Mouse (Mus musculus): ENCODE results near the gene Ovol3. TPM values are rescaled to one million over a fixed set of nuclear protein-coding genes. Genes with fewer than 3 reads are reported as not detected.

Ovol3 gene
- total RNA-seq, 2 experiments from 2014 or later, result 0.33 TPM; not detected in 1

DNA sequence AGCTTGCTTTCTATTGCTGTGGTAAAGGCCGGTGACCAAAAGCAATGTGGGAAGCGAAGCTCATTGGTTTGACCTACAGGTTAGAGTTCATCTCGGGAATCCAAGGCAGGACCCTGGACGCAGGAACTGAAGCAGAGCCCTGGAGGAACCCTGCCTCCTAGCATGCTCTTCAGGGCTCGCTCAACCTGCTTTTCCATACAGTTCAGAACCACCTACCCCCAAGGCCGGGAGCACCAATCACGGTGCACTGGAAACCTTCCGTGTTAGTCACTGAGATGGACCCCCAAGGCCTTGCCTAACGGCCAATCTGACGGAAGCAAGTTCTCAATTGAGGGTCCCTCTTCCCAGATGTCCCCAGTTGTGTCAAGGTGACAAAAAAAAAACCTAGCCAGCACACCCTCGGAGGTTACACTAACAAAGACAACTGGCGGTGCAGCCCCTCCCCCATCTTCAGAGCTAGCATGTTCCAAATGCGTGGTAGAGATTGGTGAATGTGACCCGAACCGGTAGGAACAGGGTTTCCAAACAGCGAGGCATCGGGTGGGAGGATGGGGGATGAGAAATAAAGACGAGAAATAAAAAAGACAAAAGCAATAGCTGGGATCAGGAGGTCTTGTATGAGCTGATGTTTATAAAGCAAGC lies 35.9 kb downstream of the Ovol3 start:
- DNase-seq, result no peak
- intact Hi-C loops (cut with DNase I; ENCODE audit: low total_unique reads), result loop anchor here (10.0 kb wide), 1 partner anchor 185 kb away; no protein-coding TSS in a partner anchor

- intact Hi-C loops (cut with DNase I; ENCODE audit: low total_unique reads), result no loop called here
- peak; percentile 53 for DNase-seq
Observed at GRCm38 (mm10) chr7:30198481-30198971, 37.0 kb downstream of the Ovol3 start, which contains the start of gene Capns1. Capns1 (minus strand) TSS chr7:30198811.

GRCm38 (mm10) chr7:30197592-30198129 lies 37.9 kb downstream of the Ovol3 start:
- no peak for DNase-seq
- intact Hi-C loops (cut with DNase I; ENCODE audit: low total_unique reads), result no loop called here

GRCm38 (mm10) chr7:30196171-30196570 lies 39.4 kb downstream of the Ovol3 start:
- intact Hi-C loops (cut with DNase I; ENCODE audit: low total_unique reads), result no loop called here
- no peak for DNase-seq

DNA sequence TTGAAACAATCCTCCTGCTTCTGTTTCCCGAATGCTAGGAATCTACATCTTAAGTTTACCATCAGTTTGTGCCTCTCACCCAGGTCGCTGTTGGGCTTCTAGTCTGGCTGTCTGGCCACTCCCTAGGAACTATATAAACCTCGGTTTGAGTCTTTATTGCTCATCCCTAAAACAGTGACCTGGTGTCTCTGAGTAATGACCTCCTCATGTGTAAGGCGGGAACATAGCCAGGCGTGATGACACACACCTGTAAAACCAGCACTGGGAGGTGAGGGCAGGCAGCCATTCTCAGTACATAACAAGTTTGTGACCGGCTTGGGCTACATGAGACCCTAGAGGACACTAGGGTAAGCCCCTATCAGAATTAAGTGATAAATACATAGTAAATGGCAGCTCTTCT lies 40.1 kb downstream of the Ovol3 start:
- intact Hi-C loops (cut with DNase I; ENCODE audit: low total_unique reads), result no loop called here
- no peak for DNase-seq

DNA sequence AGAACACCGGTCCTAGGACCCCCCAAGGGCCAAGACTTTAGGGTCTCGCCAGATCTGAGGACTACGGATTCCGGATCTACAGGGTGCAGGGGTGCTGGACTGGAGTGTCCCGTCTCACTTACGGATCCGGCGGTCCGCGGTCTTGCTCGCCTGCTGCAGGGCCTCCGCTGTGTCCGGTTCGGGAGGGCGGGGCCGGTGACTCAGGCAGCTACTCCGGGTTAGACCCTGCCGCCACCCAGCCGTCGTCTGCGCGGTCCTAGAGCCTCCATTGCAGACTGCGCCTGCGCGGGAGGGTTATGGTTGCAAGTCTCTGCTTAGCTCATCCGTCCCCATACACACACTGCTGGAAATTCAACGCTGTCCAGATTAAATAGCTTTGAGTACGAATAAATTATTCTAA lies 40.6 kb downstream of the Ovol3 start:
- intact Hi-C loops (cut with DNase I; ENCODE audit: low total_unique reads), result no loop called here
- DNase-seq, result peak; percentile 99

DNA sequence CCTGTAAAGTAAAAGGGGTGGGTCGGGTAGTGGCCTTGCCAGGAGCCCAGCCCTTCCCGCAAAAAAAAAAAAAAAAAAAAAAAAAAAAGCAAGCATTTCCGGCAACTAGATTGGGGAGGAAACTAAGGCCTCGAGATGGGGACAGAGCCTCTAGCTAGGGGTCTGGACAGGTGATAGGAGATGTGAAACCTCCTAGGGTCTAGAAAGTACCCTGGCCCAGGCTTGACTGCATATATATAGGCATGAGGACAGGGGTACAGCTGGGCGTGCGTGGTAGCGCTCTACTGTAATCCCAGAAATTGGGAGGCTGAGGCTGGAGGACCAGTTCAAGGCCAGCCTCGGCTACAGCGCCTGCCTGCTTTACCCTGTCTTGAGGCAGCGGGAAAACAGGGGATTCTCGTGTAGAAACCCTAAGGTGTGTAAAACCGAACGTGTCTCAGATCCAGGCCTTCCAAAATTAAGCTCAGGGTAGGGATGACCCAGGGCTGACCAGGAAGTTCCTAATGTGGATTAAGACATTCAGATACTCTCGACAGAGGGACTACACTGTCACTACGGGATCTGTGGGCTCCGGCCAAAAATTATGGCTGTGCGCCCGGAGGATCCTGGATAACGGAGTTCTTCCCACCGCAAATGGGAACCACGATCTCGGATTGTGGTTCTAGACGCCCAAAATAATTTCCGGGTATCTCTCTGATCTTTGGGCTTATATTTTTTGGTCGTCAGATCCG lies 41.3 kb downstream of the Ovol3 start:
- peak; percentile 62 for DNase-seq
- intact Hi-C loops (cut with DNase I; ENCODE audit: low total_unique reads), result no loop called here

- peak; percentile 78 for DNase-seq
- intact Hi-C loops (cut with DNase I; ENCODE audit: low total_unique reads), result no loop called here
Observed at GRCm38 (mm10) chr7:30193581-30194100, 41.9 kb downstream of the Ovol3 start.

- DNase-seq, result peak; percentile 40
- intact Hi-C loops (cut with DNase I; ENCODE audit: low total_unique reads), result no loop called here
Observed at GRCm38 (mm10) chr7:30193013-30193412, 42.5 kb downstream of the Ovol3 start.

DNA sequence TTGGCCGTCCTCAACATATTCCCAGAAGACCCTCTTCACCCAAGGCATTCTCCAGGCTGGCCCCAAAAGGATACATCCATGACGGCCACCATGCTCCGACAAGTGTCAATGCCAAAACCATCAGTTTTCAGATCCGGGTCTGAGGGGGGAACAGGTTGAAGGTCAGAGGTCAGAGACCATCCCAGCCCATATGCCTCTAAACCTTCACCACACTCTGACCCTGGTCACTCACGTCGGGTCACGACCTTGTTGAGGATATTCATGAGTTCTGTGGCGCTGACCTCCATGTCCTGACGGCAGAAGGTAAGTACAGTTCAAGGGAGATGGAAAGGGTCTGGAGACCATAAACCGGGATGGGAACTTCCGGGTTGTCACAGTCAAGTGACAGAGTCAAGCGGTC lies 43.4 kb downstream of the Ovol3 start:
- intact Hi-C loops (cut with DNase I; ENCODE audit: low total_unique reads), result no loop called here
- no peak for DNase-seq

GRCm38 (mm10) chr7:30189116-30189491 lies 46.4 kb downstream of the Ovol3 start:
- intact Hi-C loops (cut with DNase I; ENCODE audit: low total_unique reads), result no loop called here
- no peak for DNase-seq

GRCm38 (mm10) chr7:30188344-30189115 lies 47.0 kb downstream of the Ovol3 start:
- intact Hi-C loops (cut with DNase I; ENCODE audit: low total_unique reads), result no loop called here
- DNase-seq, result no peak

GRCm38 (mm10) chr7:30184641-30185348 lies 50.7 kb downstream of the Ovol3 start:
- DNase-seq, result no peak
- intact Hi-C loops (cut with DNase I; ENCODE audit: low total_unique reads), result no loop called here

DNA sequence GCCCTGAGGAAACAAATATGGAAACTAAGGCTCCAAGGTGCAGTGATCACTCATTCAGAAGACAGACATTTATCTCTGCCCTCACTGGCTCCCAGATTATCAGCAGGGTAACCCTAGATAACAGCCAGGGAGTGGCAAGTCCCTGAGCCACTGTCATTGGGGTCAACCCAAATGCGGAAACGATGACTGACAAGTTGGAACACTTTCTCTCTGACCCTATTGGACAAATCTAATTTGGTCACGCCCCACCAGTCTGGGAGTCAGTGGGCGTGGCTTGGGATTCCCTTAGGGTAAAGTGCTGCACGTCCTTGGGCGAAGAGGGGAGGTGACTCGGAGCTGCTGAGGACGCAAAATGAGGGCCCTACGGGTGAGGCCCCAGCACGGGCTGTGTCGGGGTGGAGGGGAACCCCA lies 51.6 kb downstream of the Ovol3 start, which contains the start of gene Cox7a1:
Gene Cox7a1, plus strand, starts transcription at position 266 of the 411 bp plus-strand sequence.
- intact Hi-C loops (cut with DNase I; ENCODE audit: low total_unique reads), result no loop called here
- DNase-seq, result peak; percentile 91

Other genes with a start within 250 kb of the Ovol3 start
- gene Zfp14, start 184.3 kb downstream of the Ovol3 start, total RNA-seq (2021), result 1 to 10 TPM; 1.5 to 2.0 TPM
- gene Zfp82, start 162.8 kb downstream of the Ovol3 start, total RNA-seq (2021), result 1 to 10 TPM; 1.0 to 1.6 TPM
- under 1 TPM in 1 of 2 experiments, not detected in 1; 0.80 TPM for gene Gm26920, start 145.3 kb downstream of the Ovol3 start, total RNA-seq (2021)
- 1 to 10 TPM; 1.1 to 1.8 TPM for gene Zfp566, start 145.2 kb downstream of the Ovol3 start, total RNA-seq (2021)
- 10 to 100 TPM; 29.9 to 33.5 TPM for gene Zfp260, start 140.9 kb downstream of the Ovol3 start, total RNA-seq (2021)
- 1 to 10 TPM; 1.6 to 2.9 TPM for gene Zfp382, start 113.8 kb downstream of the Ovol3 start, total RNA-seq (2021)
- gene Zfp146, start 66.0 kb downstream of the Ovol3 start, total RNA-seq (2021), result 10 to 100 TPM; 23.5 to 27.0 TPM
- gene Cox7a1, start 51.6 kb downstream of the Ovol3 start, total RNA-seq (2021), result 100 to 1,000 TPM; 827 to 966 TPM
- 100 to 1,000 TPM; 275 to 320 TPM for gene Capns1, start 36.9 kb downstream of the Ovol3 start, total RNA-seq (2021)
- gene Polr2i, start 3.8 kb downstream of the Ovol3 start, total RNA-seq (2021), result 10 to 100 TPM; 56.0 to 61.2 TPM
- 10 to 100 TPM; 26.8 to 37.2 TPM for gene Tbcb, start 3.5 kb downstream of the Ovol3 start, total RNA-seq (2021)
- gene Thap8, start 44.4 kb upstream of the Ovol3 start, total RNA-seq (2021), result under 1 TPM; 0.16 to 0.29 TPM
- gene Wdr62, start 44.7 kb upstream of the Ovol3 start, total RNA-seq (2021), result 1 to 10 TPM; 2.9 to 3.1 TPM
- 10 to 100 TPM; 18.2 to 20.9 TPM for gene Clip3, start 56.0 kb upstream of the Ovol3 start, total RNA-seq (2021)
- gene Alkbh6, start 73.0 kb upstream of the Ovol3 start, total RNA-seq (2021), result 10 to 100 TPM; 16.0 to 17.4 TPM
- gene Syne4, start 79.1 kb upstream of the Ovol3 start, total RNA-seq (2021), result 1 to 10 TPM; 1.0 to 1.1 TPM
- under 1 TPM; 0.51 to 0.78 TPM for gene E130208F15Rik, start 86.0 kb upstream of the Ovol3 start, total RNA-seq (2021)
- 10 to 100 TPM in 1 of 2 experiments, 1 to 10 TPM in 1; 7.8 to 10.6 TPM for gene Sdhaf1, start 88.2 kb upstream of the Ovol3 start, total RNA-seq (2021)
- 1 to 10 TPM; 1.5 to 1.8 TPM for gene Lrfn3, start 127.0 kb upstream of the Ovol3 start, total RNA-seq (2021)
- 10 to 100 TPM in 1 of 2 experiments, 1 to 10 TPM in 1; 7.8 to 10.4 TPM for gene Tyrobp, start 178.0 kb upstream of the Ovol3 start, total RNA-seq (2021)
- gene Hcst, start 184.1 kb upstream of the Ovol3 start, total RNA-seq (2021), result under 1 TPM in 1 of 2 experiments, not detected in 1; 0.94 TPM
- under 1 TPM; 0.21 to 0.33 TPM for gene Nfkbid, start 186.0 kb upstream of the Ovol3 start, total RNA-seq (2021)
- gene Aplp1, start 209.8 kb upstream of the Ovol3 start, total RNA-seq (2021), result 1 to 10 TPM; 1.9 to 2.3 TPM
- not detected for gene Kirrel2, start 222.0 kb upstream of the Ovol3 start, total RNA-seq (2021)
- gene Nphs1, start 222.6 kb upstream of the Ovol3 start, total RNA-seq (2021), result not detected